Mouse (Mus musculus) olfactory bulb, adult 2 months (tissue): ENCODE measurements at regions not wholly inside any gene's neighbourhood (a gene's known extent, or its start where the extent isn't known, plus 50 kb on each side); places are given as distances from the start of the nearest gene placed in this dataset.

Experiments
- CTCF ChIP-seq: fragments of 200-500 bp; IDR thresholded peaks from 2 replicates; pipeline ENCODE4 v1.5.1; 2012; ENCODE audit warnings: low read depth, mild to moderate bottlenecking, low read length, moderate library complexity; ENCODE audit not compliant: insufficient read depth
- POLR2A ChIP-seq: fragments of 200-500 bp; IDR thresholded peaks from 2 replicates; pipeline ENCODE4 v1.6.1; 2012; ENCODE audit warnings: mild to moderate bottlenecking, low read depth, low read length, moderate library complexity; ENCODE audit not compliant: insufficient read depth

DNA sequence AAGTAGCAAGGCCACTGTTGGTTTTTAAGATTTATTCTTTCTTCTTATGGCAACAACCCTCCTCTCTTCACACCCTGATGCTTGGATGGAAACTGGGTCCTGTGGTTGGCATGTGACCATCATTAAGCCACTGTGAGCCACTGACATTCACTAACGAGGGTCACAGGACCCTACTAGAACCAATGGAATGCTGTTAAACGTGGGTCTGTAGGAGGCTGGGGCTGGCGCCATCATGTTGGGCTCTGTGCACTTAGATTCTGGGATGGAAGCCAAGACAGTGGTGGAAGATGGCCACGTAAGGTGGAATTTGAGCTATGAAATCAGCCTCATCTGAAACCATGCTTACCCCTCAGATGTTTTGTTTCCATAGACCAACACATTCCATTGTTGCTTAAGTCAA lies 100.2 kb upstream of the Magi3 start:
- no peak for TF ChIP-seq CTCF
- TF ChIP-seq POLR2A = no peak
